Mouse (Mus musculus): ENCODE results near the gene Rnaseh2a.

DNA sequence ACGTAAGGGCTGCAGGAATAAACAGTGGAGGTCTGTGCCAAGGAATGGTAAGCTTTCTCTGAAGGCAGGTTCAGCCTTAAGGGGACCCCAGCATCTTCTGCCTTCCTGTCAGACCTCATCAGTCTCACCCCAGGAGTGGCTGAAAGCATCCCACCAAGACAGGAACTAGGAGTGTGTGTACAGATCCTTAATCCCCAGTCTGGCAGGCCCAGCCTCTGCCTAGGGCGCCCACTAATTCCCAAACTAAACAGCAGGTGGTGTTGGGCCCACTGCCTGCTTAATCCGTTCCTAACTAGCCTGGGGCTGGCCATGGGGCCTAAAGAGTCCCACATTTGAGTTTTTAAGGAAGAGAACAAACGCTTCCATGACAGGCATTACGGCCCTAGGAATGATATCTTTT lies 47.6 kb upstream of the Rnaseh2a start:
- TF ChIP-seq CTCF (IDR thresholded peaks at IDR 0.05; ENCODE audit: low read depth, low read length), result no peak
- no peak for TF ChIP-seq GATA2 (IDR thresholded peaks at IDR 0.05; ENCODE audit: borderline replicate concordance, low read depth, low read length)
